In the genomic region with DNA sequence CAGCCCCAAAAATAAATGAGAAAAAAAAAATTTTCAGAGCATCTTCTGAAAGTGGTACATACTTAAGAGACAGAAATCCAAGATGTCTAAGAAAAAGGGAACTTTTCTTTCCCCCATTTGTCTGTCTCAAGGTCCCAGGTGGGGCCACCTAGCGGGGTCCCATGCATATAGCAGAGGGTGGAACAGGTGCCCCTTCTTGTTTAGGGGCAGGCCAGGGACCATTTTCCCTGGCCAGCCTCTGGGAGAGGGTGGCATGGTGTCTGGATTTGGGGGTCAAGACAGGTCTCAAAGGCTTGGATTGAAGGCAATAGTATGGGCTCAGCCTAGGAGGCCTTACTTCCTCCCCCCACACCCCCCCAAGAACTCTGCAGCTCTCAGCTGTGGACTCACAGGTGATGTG, we compare ENCODE assay signal across 16 mouse cellular contexts. TPM values are rescaled to one million over a fixed set of nuclear protein-coding genes. Genes with fewer than 3 reads are reported as not detected.
DNase-seq lines count a peak whose midpoint lies in the region; ATAC-seq lines count a peak whose summit lies in the region.
"Had no signal": no experiment of that assay in that cellular context is flagged by ENCODE, and none has a peak within 500 bp of the region (broad histone marks: within the 10 kb centered on the region; RNA-seq: fewer than 3 reads in every experiment).

No protein-coding gene starts in this region.

- no peak overlapping the region for H3K4me3 ChIP-seq in brown adipose tissue, adult 24 weeks (ENCODE audit: insufficient read depth, low read depth, low read length)
- H3K4me3 ChIP-seq in macrophage (ENCODE audit: inconsistent target) = no peak overlapping the region
- H3K4me3 ChIP-seq in kidney, embryonic 15.5 days (replicated peaks) = no peak overlapping the region
- H3K4me3 ChIP-seq: embryonic facial prominence, embryonic 10.5 days; hindbrain, embryonic 12.5 days; layer of hippocampus, adult 2 months; lung, embryonic 15.5 days; midbrain, embryonic 13.5 days had no signal

- no peaks in the 10 kb centered on the region for H3K27me3 ChIP-seq in kidney, embryonic 15.5 days
- H3K27me3 ChIP-seq: hindbrain, embryonic 12.5 days; lung, embryonic 15.5 days; midbrain, embryonic 13.5 days had no signal

- DNase-seq in 416B (ENCODE audit: low read depth) = peak; percentile 51
- peak; percentile 57 for DNase-seq in A20 (ENCODE audit: low read depth, low spot score)
- DNase-seq in retina, embryonic 14.5 days (ENCODE audit: low spot score) = no peak
- DNase-seq in urinary bladder, postnatal 4 days (ENCODE audit: low spot score in 2 of 2) = no peak
- DNase-seq: cerebellum, adult 8-10 months; kidney, adult 9 months; retina, postnatal 1 day had no signal

- H3K4me1 ChIP-seq in brown adipose tissue, adult 24 weeks (ENCODE audit: control insufficient read depth, insufficient read depth, insufficient read length, low read length) = 0 out of 2 replicates have a peak, but pooled peaks cover 3% of the 10 kb centered on the region
- H3K4me1 ChIP-seq in kidney, embryonic 15.5 days = peaks cover 15% of the 10 kb centered on the region
- H3K4me1 ChIP-seq: midbrain, embryonic 13.5 days had no signal

- H3K9me3 ChIP-seq in kidney, embryonic 15.5 days (replicated peaks) = no peaks in the 10 kb centered on the region
- H3K9me3 ChIP-seq: embryonic facial prominence, embryonic 10.5 days; hindbrain, embryonic 12.5 days; lung, embryonic 15.5 days; midbrain, embryonic 13.5 days had no signal

- ATAC-seq in kidney, embryonic 15.5 days (replicated peaks; ENCODE audit: low FRiP score) = no peak
- ATAC-seq in megakaryocyte progenitor cell, adult 5-6 weeks (replicated peaks; ENCODE audit: poor library complexity) = no peak
- ATAC-seq: midbrain, embryonic 13.5 days had no signal

- no peaks in the 10 kb centered on the region for H3K36me3 ChIP-seq in macrophage (ENCODE audit: inconsistent target)
- H3K36me3 ChIP-seq in kidney, embryonic 15.5 days = no peaks in the 10 kb centered on the region
- H3K36me3 ChIP-seq: embryonic facial prominence, embryonic 10.5 days; hindbrain, embryonic 12.5 days; lung, embryonic 15.5 days; midbrain, embryonic 13.5 days had no signal

- 0 out of 2 replicates have a peak overlapping the region, but pooled peaks have one; percentile 8 for H3K27ac ChIP-seq in brown adipose tissue, adult 24 weeks (replicated peaks; ENCODE audit: low read depth, low read length)
- H3K27ac ChIP-seq in macrophage = peak overlapping the region; percentile 39
- H3K27ac ChIP-seq in kidney, embryonic 15.5 days = no peak overlapping the region
- H3K27ac ChIP-seq: embryonic facial prominence, embryonic 10.5 days; hindbrain, embryonic 12.5 days; layer of hippocampus, adult 2 months; midbrain, embryonic 13.5 days had no signal

- 43% methylated on average over 1 of the region's 1 CpGs for WGBS in macrophage (ENCODE audit: missing documents)
- WGBS in kidney, embryonic 15.5 days = 73% methylated on average over 1 of the region's 1 CpGs

- H3K79me2 ChIP-seq in macrophage (ENCODE audit: inconsistent target) = peaks cover 60% of the 10 kb centered on the region

- H3K4me2 ChIP-seq in kidney, embryonic 15.5 days = no peak overlapping the region
- H3K4me2 ChIP-seq: hindbrain, embryonic 12.5 days; lung, embryonic 15.5 days; midbrain, embryonic 13.5 days had no signal

- H3K9ac ChIP-seq in kidney, embryonic 15.5 days = no peak overlapping the region
- H3K9ac ChIP-seq: hindbrain, embryonic 12.5 days; lung, embryonic 15.5 days; midbrain, embryonic 13.5 days had no signal

RNA-seq across cellular contexts. Expression of gene Adcy7, which starts 17.7 kb away (rescaled TPM):
- polyA plus RNA-seq in brown adipose tissue, adult 24 weeks (2012; ENCODE audit: insufficient read depth, insufficient read length, missing spikeins) = 1.6 and 1.7 TPM in 2 replicates
- 100 to 1,000 TPM; 118 to 513 (median 314) TPM for total RNA-seq in macrophage (2018; cell fraction: chromatin; rRNA removed)
- total RNA-seq in macrophage (2018; cell fraction: cytosol; rRNA removed) = 100 to 1,000 TPM in 8 of 26 experiments, 10 to 100 TPM in 18; 53.5 to 117 (median 87.6) TPM
- total RNA-seq in macrophage (2018; cell fraction: nucleus; rRNA removed) = 100 to 1,000 TPM; 108 to 315 (median 217) TPM
- 49.6 to 90.2 TPM (median 76.3 TPM) in 3 replicates for polyA plus RNA-seq in macrophage (2018)
- 2.9 and 3.1 TPM in 2 replicates for polyA plus RNA-seq in kidney, embryonic 15.5 days (2015; fragmentation: Nextera tagmentation; extraction: Ambion mirVana)
- total RNA-seq in megakaryocyte progenitor cell, adult 5-6 weeks (2015) = 25.5 and 27.8 TPM in 2 replicates
- total RNA-seq in megakaryocyte progenitor cell, adult 5-6 weeks (2017) = 40.6 and 41.6 TPM in 2 replicates

Comparison
In these comparisons a context has a peak if more than half of its experiments do, and no peak if none do; other contexts are left out.
1. DNase-seq: peak in 416B (single experiment) and A20 (single experiment); none in retina, embryonic 14.5 days (single experiment) and urinary bladder, postnatal 4 days (0 of 2).
2. RNA of gene Adcy7, which starts 17.7 kb away (polyA plus RNA-seq): 49.6 to 90.2 TPM in macrophage; 2.9 to 3.1 TPM in kidney, embryonic 15.5 days and 1.6 to 1.7 TPM in brown adipose tissue, adult 24 weeks; every median in the first group is over 10 times any median in the second.